Mouse (Mus musculus) G1E (cell line): ENCODE measurements around the gene Erp27.

ENCODE experiments used
- CTCF ChIP-seq: IDR thresholded peaks from 2 replicates; pipeline ENCODE4 v1.5.1; 2012; ENCODE audit warnings: low read depth, low read length, inconsistent platforms, mixed read lengths
- GATA1 ChIP-seq: IDR thresholded peaks from 2 replicates; pipeline ENCODE4 v1.6.1; 2012; ENCODE audit warnings: borderline replicate concordance, low read length, inconsistent platforms, mixed read lengths

DNA sequence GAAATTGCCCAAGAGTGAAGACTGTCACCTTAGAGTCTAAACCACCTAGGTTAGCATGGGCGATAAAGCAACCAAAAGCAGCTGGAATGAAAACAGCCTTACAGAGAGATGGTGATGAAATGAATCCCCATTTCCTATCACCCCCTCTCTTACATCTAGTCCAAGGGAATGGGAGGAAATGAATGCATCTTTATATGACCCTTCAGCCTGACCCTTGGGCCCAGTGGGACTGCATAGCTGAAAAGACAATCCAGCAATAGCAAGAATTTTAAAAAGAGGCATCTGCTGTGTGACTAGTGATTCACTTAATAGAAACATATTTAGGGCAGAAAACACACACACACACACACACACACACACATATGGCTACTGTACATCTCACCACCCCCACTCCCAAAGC is 5.6 kb upstream of the Erp27 start:
- no peak for TF ChIP-seq CTCF
- no peak for TF ChIP-seq GATA1
